Mouse (Mus musculus) cerebellum, adult 11-12 months (tissue): ENCODE measurements around the gene Mdh2.

Experiments
- DNase-seq: peaks from one replicate; pipeline ENCODE4 v3.0.0; 2022

Mdh2 gene

GRCm38 (mm10) chr5:135778471-135779445, at the start of gene Mdh2:
Gene Mdh2, plus strand, starts transcription at chr5:135778480.
- peak; percentile 100 for DNase-seq

DNA sequence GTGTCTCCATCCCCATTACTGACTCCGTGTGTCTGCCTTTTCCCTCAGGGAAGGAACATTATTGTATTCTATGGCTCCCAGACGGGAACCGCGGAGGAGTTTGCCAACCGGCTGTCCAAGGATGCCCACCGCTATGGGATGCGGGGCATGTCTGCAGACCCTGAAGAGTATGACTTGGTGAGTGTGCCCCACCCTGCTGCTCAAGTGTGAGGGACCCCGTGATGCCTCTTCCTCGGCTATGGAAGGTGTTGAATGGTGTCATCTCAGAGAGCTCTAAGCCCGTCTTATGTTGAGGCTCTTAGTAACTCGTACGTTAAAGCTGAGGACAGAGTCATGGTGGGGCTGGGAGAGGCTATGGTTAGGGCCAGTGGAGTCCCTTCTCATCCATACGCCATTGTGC, 48.9 kb upstream of the Mdh2 start:
- DNase-seq: no peak

DNA sequence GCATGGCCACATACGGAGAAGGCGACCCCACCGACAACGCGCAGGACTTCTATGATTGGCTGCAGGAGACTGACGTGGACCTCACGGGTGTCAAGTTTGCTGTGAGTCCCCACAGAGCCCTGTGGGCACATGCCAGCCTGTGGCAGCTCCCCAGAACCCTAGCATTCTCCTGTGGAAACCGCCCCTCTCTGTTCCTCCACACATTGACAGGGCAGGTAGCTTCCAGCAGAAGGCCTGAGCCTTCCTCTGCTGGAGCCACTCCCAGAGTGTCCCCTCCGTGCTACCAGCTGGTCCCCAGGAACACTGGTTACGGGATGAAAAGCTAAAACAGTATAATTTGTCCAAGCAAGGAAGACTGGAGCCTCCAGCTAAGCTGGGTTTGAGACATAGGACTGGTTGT, 48.0 kb upstream of the Mdh2 start:
- DNase-seq: peak; percentile 55

DNA sequence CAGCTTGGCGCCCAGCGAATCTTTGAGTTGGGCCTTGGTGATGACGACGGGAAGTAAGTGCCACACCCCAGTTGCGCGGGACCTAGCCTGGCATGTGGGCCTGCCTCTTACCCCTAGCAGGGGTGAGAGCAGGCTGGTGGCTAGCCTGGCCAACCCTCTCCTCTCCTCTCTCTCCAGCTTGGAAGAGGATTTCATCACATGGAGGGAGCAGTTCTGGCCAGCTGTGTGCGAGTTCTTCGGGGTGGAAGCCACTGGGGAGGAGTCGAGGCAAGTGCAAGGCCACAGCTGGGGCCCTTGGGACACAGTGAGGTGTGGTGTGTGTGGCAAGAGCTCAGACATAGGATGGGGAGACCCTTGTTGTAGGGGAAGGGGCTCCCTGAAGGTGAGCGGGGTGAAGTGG, 47.4 kb upstream of the Mdh2 start:
- no peak for DNase-seq

DNA sequence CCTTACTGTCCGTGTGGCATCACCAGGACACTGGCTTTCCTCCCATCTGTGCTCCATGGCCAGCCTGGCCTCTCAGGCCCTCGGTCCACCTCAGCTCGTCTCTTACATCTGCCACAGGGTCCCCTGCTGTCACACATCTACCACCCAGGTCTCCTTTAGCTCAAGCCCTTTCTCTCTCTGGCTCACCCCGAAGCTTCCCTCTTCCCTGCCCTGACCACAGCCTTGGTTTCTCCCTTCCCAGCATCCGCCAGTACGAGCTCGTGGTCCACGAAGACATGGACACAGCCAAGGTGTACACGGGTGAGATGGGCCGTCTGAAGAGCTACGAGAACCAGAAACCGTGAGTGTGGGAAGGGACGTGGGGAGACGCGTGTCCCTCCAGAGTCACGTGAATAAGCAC, 47.0 kb upstream of the Mdh2 start:
- DNase-seq: no peak

DNA sequence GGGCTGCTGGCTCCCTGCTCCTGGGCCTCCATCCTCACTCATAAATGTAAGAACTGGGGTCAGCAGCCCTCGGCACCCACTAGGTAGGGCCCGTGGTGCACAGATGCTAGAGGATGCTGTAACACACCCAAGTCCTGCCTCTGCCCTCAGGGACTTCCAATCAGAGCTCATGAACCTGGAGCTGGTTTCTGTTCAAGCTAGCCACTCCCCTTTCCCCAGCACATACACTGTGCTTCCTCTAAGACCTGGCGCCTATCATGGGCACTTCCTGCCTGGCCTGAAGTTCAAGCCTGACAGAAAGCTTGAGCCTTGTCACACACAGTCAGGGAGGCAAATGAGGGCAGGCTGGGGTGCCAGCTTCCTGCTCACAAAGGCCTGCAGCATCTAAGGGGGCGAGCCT, 45.2 kb upstream of the Mdh2 start:
- no peak for DNase-seq

- DNase-seq: no peak
Observed at GRCm38 (mm10) chr5:135734057-135734680, 44.1 kb upstream of the Mdh2 start.

DNA sequence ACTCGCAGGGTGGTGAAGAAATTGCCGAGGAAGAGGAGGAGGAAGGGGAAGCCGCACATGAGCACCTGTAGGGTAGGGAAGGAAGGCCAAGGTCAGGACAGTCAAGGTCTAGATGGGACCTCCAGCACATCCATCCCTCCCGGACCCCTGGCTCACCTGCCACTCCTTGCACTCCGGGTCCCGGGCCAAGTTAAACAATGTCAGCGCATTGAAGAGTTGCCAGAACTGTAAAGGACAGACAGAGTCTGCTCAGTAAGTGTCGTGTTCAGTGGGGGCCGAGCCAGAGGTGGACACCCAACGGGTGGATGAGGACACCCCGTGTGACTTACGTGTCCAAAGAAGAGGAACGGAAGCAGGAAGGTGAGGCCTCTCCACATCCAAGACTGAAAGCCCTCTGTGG, 42.5 kb upstream of the Mdh2 start:
- DNase-seq: no peak

DNA sequence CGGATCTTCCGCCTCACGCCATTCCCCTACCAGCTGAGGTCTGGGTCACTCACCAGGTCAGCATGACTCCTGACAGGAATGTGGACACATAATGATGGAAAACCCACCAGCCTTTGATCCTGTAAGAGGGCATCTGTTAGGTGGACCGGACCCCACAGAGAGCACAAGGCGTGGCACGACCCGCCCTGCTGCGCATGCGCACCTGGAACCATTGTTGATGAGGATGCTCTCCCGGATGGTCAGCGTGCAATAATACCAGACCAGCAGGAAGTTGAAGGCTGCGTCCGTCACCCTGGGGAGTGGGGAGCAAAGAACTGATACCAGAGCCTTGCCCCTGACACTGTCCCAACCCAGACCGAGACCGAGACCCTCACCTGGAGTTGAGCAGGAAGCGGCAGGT, 41.7 kb upstream of the Mdh2 start:
- no peak for DNase-seq

DNA sequence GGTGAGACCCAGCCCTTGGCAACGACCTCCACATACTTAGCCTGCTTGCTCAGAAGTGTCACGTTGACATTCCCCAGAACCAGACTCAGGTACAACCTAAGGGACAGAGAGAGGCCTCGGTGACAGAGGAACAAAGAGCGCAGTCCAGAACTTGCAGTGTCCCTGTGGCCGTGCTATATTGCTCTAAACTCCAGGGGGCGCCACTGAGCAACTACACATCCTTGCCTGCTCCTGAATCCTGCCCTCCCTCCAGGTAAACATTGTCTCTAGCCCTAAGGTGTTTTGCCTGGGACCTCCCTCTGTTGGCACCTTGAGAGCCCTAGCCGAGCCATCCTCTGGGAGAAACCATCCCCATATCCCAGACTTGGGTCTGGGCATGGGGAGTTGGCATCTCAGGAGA, 41.1 kb upstream of the Mdh2 start:
- DNase-seq: no peak

DNA sequence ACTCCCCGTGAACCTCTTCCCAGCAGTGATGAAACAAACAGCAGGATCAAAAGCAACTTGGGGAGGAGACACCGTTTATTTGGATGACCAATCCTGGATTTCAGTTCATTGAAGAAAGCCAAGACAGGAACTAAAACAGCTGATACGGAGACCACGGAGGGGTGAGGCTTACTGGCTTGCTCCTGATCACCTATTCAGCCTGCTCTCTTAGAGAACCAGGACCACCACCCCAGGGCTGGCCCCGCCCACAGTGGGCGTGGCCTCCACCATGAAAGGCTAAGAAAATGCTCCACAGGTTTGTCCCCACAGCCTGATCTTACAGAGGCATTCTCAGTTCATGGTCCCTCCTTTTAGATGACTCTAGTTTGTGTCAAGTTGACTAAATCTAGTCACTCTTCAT, 40.0 kb upstream of the Mdh2 start:
- DNase-seq: no peak

- DNase-seq: no peak
Observed at GRCm38 (mm10) chr5:135742156-135742555, 36.1 kb upstream of the Mdh2 start.

DNA sequence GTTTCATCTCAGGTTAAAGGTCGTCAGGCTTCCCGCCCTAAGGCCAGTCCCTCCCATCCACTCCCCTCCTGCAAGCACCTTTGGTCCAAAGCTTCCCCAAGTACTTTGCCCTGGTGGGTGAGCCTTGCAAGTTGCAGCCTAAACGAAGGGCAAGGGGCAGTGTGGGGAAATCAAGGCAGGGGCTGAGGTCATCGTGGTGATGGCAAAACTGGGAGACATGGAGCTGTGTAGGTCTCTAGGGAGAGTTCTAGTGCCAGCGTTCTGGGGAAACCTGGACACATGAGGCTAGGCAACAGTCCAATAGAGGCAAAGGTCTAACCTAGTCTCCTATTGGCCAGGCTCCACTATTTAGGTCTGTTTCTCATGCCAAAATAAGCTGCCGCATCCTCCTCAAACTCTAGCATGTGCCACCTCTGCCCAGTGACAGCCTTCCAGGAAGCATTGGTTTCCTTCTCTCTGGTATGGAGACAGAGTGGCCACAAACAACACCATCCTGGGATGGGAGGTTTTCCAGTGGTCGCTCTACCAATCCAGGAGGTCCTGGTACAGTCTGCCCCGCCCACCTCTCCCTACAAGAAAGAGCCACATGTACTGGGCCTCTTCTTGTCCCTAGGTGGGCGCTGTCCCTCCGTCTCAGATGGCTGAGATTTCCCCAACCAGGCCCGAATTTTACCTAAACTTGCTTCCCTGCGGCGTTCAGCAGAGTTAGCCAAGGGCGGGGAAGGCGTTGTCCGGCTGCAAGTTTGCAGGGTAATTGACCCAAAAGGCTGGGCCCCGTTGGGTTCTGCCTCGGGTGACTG, 35.1 kb upstream of the Mdh2 start:
- DNase-seq: no peak

GRCm38 (mm10) chr5:135743741-135744609, 34.3 kb upstream of the Mdh2 start, which contains the start of gene Tmem120a:
Gene Tmem120a, minus strand, starts transcription at chr5:135744448.
- peak; percentile 90 for DNase-seq

- no peak for DNase-seq
Observed at GRCm38 (mm10) chr5:135744742-135745141, 33.5 kb upstream of the Mdh2 start.

GRCm38 (mm10) chr5:135751041-135751440, 27.2 kb upstream of the Mdh2 start:
- DNase-seq: no peak

DNA sequence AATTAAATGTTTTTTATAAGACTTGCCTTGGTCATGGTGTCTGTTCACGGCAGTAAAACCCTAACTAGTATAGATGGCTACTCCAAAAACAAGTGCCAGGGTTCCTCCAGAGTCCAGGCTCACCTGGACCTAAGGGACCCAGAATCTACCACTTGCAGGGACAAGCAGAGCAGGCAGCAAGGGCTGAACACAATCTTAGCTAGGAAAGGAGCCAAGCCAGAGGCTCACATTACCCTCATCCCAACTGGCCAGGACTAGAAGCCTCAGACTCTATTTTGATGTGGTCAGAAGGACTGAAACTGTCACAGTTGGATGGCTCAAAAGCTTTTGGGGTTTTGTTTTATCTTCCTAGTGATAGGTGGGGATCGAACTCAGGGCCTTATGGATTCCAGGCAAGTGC, 26.7 kb upstream of the Mdh2 start:
- no peak for DNase-seq

DNA sequence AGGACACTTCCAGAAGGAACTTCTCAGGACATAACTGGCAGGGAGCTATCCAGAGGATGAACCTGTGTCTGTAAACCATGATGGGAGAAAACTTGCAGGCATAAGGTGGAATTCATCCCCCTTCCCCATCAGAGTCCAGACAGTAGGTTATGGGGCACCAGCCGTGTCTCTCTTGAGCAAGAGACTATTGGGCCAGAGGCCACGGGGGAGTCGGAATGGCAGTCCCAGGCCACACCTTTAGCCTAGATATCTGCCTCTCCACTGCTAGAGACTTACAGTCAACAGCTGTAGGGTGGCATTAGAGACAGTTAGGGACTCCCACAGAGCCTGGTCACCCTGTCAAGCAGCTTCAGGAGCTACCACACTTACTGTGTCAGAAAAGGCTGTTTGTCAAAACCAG, 16.4 kb upstream of the Mdh2 start:
- no peak for DNase-seq

DNA sequence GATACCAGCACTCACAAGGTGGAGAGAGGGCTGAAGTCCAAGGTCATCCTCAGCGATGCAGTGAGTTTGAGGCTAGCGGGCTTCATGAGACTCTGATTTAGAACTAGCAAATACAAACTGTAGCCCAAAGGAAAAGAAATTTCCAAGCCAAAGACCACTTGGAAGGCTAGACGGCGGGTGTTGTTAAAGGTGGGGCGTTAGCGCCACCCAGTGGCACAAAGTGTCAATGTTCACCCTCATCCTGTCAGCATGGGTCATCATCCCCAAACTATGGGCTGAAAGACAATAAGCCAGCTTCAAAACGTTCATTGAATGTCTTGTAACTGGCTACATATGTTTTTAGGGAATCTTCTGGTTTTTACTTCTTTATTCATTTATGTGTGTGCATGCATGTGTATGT, 14.8 kb upstream of the Mdh2 start:
- no peak for DNase-seq

- DNase-seq: no peak
Observed at GRCm38 (mm10) chr5:135764971-135765370, 13.3 kb upstream of the Mdh2 start.

DNA sequence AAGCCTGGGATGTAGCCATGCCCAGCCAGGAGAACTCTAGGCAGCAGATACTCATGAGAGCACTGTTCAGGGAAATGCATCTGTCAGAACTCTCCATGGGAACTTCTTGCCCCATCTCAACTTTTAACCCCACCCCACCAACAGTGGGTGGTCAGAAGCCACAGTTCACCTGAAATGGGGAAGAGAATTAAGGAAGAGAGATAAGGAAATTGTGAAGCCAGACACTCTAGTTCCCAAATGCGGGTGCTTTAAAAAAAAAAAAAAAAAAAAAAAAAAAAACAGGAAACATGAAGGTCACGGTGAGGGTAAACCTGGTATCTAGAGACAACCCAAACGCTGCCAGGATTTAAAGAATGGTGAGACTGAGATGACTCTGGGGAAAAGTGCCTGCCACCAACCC, 5.8 kb upstream of the Mdh2 start:
- no peak for DNase-seq

- no peak for DNase-seq
Observed at GRCm38 (mm10) chr5:135776546-135776945, 1.7 kb upstream of the Mdh2 start.
